Mouse (Mus musculus) bone marrow macrophage, adult 2 months (primary cell): ENCODE measurements around the gene Eras.

Experiments
- CTCF ChIP-seq: IDR thresholded peaks from 2 replicates; pipeline ENCODE4 v1.5.1; 2012; ENCODE audit warnings: low read depth, mild to moderate bottlenecking, low read length, moderate library complexity
- POLR2A ChIP-seq: IDR thresholded peaks from 2 replicates; pipeline ENCODE4 v1.6.1; 2012; ENCODE audit warnings: mild to moderate bottlenecking, low read depth, low read length, borderline replicate concordance

DNA sequence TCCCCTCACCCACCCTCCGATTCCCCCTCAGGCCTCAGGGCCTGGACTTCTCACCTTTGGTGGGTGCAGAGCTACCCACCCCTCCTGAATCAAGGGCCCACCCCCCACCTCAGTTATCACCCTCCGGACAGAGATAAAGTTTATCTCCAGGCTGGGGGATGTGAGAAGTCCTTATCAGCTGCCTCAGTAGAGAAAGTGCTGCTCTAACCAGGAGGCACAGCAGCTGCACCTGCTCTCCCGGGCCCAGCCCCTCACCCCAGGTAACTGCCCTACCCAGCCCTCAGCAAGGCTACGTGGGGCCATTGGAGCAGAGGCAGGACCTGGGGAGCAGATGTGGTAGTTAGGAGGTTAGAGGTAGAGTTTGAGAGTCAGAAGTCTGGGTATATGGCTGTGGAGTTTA lies 37.8 kb upstream of the Eras start:
- TF ChIP-seq CTCF (no peak), POLR2A (no peak)
